Mouse (Mus musculus) limb, embryonic 14.5 days (tissue): ENCODE data around the gene Car7. TPM values are rescaled to one million over a fixed set of nuclear protein-coding genes. Genes with fewer than 3 reads are reported as not detected.
A peak's percentile ranks its signal among the peaks of the same experiment; 100 is the strongest.
"Not testable (repeated sequence)": the region's sequence is repeated elsewhere in the genome, so short reads cannot be mapped to it uniquely, and the experiment has no call there.

Experiments used
- ATAC-seq: fragments of 200-750 bp; cut with Nextera tagmentation; 2 replicates; pipeline ENCODE4 v1.8.0; 2017; ENCODE audit warnings: low read depth, moderate number of reproducible peaks, moderate TSS enrichment; ENCODE audit not compliant: low FRiP score
- DNase-seq: peaks from one replicate; pipeline ENCODE4 v3.0.0-alpha.2; 2015; ENCODE audit warnings: low spot score
- H3K27ac ChIP-seq: fragments of 300-500 bp; sonication (generic); replicated peaks from 2 replicates; pipeline ENCODE4 v1.5.1; 2014; ENCODE audit warnings: low read depth, mild to moderate bottlenecking, low read length, moderate library complexity, mixed read lengths
- H3K27me3 ChIP-seq: fragments of 300-500 bp; sonication (generic); 2 replicates; pipeline ENCODE4 v1.6.1; 2014; ENCODE audit warnings: low read length, mixed read lengths; ENCODE audit not compliant: control insufficient read depth, insufficient read depth
- H3K36me3 ChIP-seq: fragments of 300-500 bp; sonication (generic); 2 replicates; pipeline ENCODE4 v1.6.1; 2014; ENCODE audit warnings: mild to moderate bottlenecking, low read length, moderate library complexity, mixed read lengths; ENCODE audit not compliant: control insufficient read depth, insufficient read depth
- H3K4me1 ChIP-seq: fragments of 300-500 bp; sonication (generic); 2 replicates; pipeline ENCODE4 v1.6.1; 2014; ENCODE audit warnings: antibody characterized with exemption, low read length, mixed read lengths; ENCODE audit not compliant: control insufficient read depth, insufficient read depth
- H3K4me2 ChIP-seq: fragments of 300-500 bp; sonication (generic); replicated peaks from 2 replicates; pipeline ENCODE4 v1.6.1; 2014; ENCODE audit warnings: low read depth, mild to moderate bottlenecking, low read length, moderate library complexity; ENCODE audit not compliant: severe bottlenecking
- H3K4me3 ChIP-seq: fragments of 300-500 bp; sonication (generic); replicated peaks from 2 replicates; pipeline ENCODE4 v1.5.1; 2014; ENCODE audit warnings: low read length
- H3K9ac ChIP-seq: fragments of 300-500 bp; sonication (generic); 2 replicates; pipeline ENCODE4 v1.6.1; 2014; ENCODE audit warnings: mild to moderate bottlenecking, low read depth, low read length, moderate library complexity; ENCODE audit not compliant: severe bottlenecking
- H3K9me3 ChIP-seq: fragments of 300-500 bp; sonication (generic); 2 replicates; pipeline ENCODE4 v1.6.1; 2016; ENCODE audit warnings: low read length; ENCODE audit not compliant: control insufficient read depth
- POLR2A ChIP-seq: fragments of 200-500 bp; IDR thresholded peaks from 2 replicates; pipeline ENCODE4 v1.8.0; 2012; ENCODE audit warnings: inconsistent platforms, mild to moderate bottlenecking, moderate library complexity, borderline replicate concordance; ENCODE audit not compliant: insufficient read depth, insufficient read length; ENCODE audit errors: extremely low read depth
- WGBS: fragments of 180-500 bp; shearing (Covaris S2); extraction: QIAGEN DNeasy Blood & Tissue Kit; methylation state at CpG from one replicate; pipeline ENCODE4 v1.1.7; 2014; 5-methylcytosine and 5-hydroxymethylcytosine counted together
- polyA plus RNA-seq, 2 experiments: library from polyadenylated mRNA; depleted of rRNA in 1 of 2; stranded (reverse) in 1 of 2; unstranded in 1 of 2; fragments of >200 nt; fragmentation: Nextera tagmentation in 1 of 2; extraction: Ambion mirVana in 1 of 2; gene quantifications; 2 replicates each; pipeline versions ENCODE4 v1.2.1 to v1.2.3; 2012 to 2014

The Car7 gene
- polyA plus RNA-seq, 2 experiments = 0.53 to 0.66 TPM

GRCm38 (mm10) chr8:104565457-104565798 lies 30.9 kb downstream of the Car7 start:
- no peak overlapping the region for H3K9ac ChIP-seq
- TF ChIP-seq POLR2A = no peak
- no peaks in the 10 kb centered on the region for H3K4me1 ChIP-seq
- no peaks in the 10 kb centered on the region for H3K36me3 ChIP-seq
- H3K4me2 ChIP-seq = no peak overlapping the region
- H3K27me3 ChIP-seq = no peaks in the 10 kb centered on the region
- H3K4me3 ChIP-seq = no peak overlapping the region
- no peak overlapping the region for H3K27ac ChIP-seq
- ATAC-seq (no peak), DNase-seq (no peak)
- no peaks in the 10 kb centered on the region for H3K9me3 ChIP-seq
- 98% methylated on average over 5 of the region's 5 CpGs for WGBS

GRCm38 (mm10) chr8:104569559-104569958 lies 35.1 kb downstream of the Car7 start:
- peak; percentile 8 for DNase-seq

GRCm38 (mm10) chr8:104570436-104571343 lies 36.2 kb downstream of the Car7 start:
- Histone ChIP-seq H3K9ac (peak overlapping the region; percentile 49), H3K27ac (no peak overlapping the region), H3K9me3 (no peaks in the 10 kb centered on the region), H3K36me3 (no peaks in the 10 kb centered on the region), H3K27me3 (no peaks in the 10 kb centered on the region), H3K4me1 (no peaks in the 10 kb centered on the region), H3K4me2 (peak overlapping the region; percentile 72), H3K4me3 (peak overlapping the region; percentile 37)
- ATAC-seq (no peak), DNase-seq (peak; percentile 87)
- no peak for TF ChIP-seq POLR2A
- 8% methylated on average over 26 of the region's 26 CpGs for WGBS

More at GRCm38 (mm10) chr8:104569559-104569958, 35.1 kb downstream of the Car7 start:
- H3K9ac ChIP-seq = no peak overlapping the region
- ATAC-seq = no peak
- H3K27me3 ChIP-seq = no peaks in the 10 kb centered on the region
- TF ChIP-seq POLR2A = no peak
- no peak overlapping the region for H3K4me3 ChIP-seq
- no peak overlapping the region for H3K4me2 ChIP-seq
- no peaks in the 10 kb centered on the region for H3K9me3 ChIP-seq
- H3K4me1 ChIP-seq = no peaks in the 10 kb centered on the region
- no peaks in the 10 kb centered on the region for H3K36me3 ChIP-seq
- H3K27ac ChIP-seq = no peak overlapping the region
- WGBS = 60% methylated on average over 1 of the region's 1 CpGs

- WGBS = 84% methylated on average over 3 of the region's 3 CpGs
- no peaks in the 10 kb centered on the region for H3K36me3 ChIP-seq
- TF ChIP-seq POLR2A = no peak
- no peaks in the 10 kb centered on the region for H3K4me1 ChIP-seq
- no peak for DNase-seq
- H3K27ac ChIP-seq = no peak overlapping the region
- no peak overlapping the region for H3K4me2 ChIP-seq
- H3K9ac ChIP-seq = no peak overlapping the region
- no peak overlapping the region for H3K4me3 ChIP-seq
- no peaks in the 10 kb centered on the region for H3K9me3 ChIP-seq
- no peaks in the 10 kb centered on the region for H3K27me3 ChIP-seq
- ATAC-seq = no peak
Measured at GRCm38 (mm10) chr8:104576820-104577219, 42.3 kb downstream of the Car7 start.

- not testable (repeated sequence) for H3K27ac ChIP-seq, H3K4me2 ChIP-seq, H3K27me3 ChIP-seq, H3K4me3 ChIP-seq, DNase-seq, H3K9me3 ChIP-seq, H3K36me3 ChIP-seq, H3K4me1 ChIP-seq, ATAC-seq, H3K9ac ChIP-seq
- 80% methylated on average over 17 of the region's 17 CpGs for WGBS
Measured at GRCm38 (mm10) chr8:104577606-104578005, 43.1 kb downstream of the Car7 start.

GRCm38 (mm10) chr8:104584522-104584921 lies 50.0 kb downstream of the Car7 start:
- no peak for TF ChIP-seq POLR2A
- Histone ChIP-seq H3K36me3 (no peaks in the 10 kb centered on the region), H3K4me2 (no peak overlapping the region), H3K27ac (no peak overlapping the region), H3K9ac (no peak overlapping the region), H3K4me3 (no peak overlapping the region), H3K9me3 (0 out of 2 replicates have a peak, but pooled peaks cover 8% of the 10 kb centered on the region), H3K27me3 (no peaks in the 10 kb centered on the region), H3K4me1 (no peaks in the 10 kb centered on the region)
- WGBS = 70% methylated on average over 1 of the region's 1 CpGs
- DNase-seq = no peak
- no peak for ATAC-seq
